Mouse (Mus musculus): ENCODE data around the gene Reep6.

GRCm38 (mm10) chr10:80321014-80321669, 8.6 kb upstream of the Reep6 start:
- no peak for TF ChIP-seq CTCF (IDR thresholded peaks at IDR 0.05; ENCODE audit: low read depth, low read length)
- TF ChIP-seq EP300 (IDR thresholded peaks at IDR 0.05; ENCODE audit: insufficient read depth, low read depth, low read length) = no peak
- no peak for TF ChIP-seq POLR2A (IDR thresholded peaks at IDR 0.05; ENCODE audit: insufficient read depth, low read length)
